Mouse (Mus musculus) adrenal gland, adult 8-10 months (tissue): ENCODE results near the gene Mpv17l. TPM values are rescaled to one million over a fixed set of nuclear protein-coding genes. Genes with fewer than 3 reads are reported as not detected.

Source experiments
- total RNA-seq, 4 experiments: library from RNA; stranded (reverse); gene quantifications; 2 replicates each; pipeline ENCODE4 v1.2.4; 2022

Gene Mpv17l
- total RNA-seq, 4 experiments from 2014 or later: 12.4 to 21.4 (median 16.7) TPM

Other genes starting within 250 kb of the Mpv17l start
- gene Parn, start 235.0 kb upstream of the Mpv17l start, total RNA-seq: 10 to 100 TPM; 42.1 to 45.1 (median 43.5) TPM
- gene Bfar, start 231.3 kb upstream of the Mpv17l start, total RNA-seq: 10 to 100 TPM; 43.5 to 62.5 (median 52.2) TPM
- gene 3110001I22Rik, start 231.2 kb upstream of the Mpv17l start, total RNA-seq: 1 to 10 TPM; 5.2 to 6.8 (median 5.7) TPM
- gene Pla2g10, start 172.2 kb upstream of the Mpv17l start, total RNA-seq: not detected
- 10 to 100 TPM; 47.4 to 55.0 (median 50.1) TPM for gene Rrn3, start 122.5 kb upstream of the Mpv17l start, total RNA-seq
- 10 to 100 TPM; 56.4 to 67.5 (median 61.9) TPM for gene Ntan1, start 84.3 kb upstream of the Mpv17l start, total RNA-seq
- gene Pdxdc1, start within 50 bp of the Mpv17l start, total RNA-seq: 100 to 1,000 TPM in 1 of 4 experiments, 10 to 100 TPM in 3; 86.7 to 107 (median 95.7) TPM
- gene 2900011O08Rik, start 83.4 kb downstream of the Mpv17l start, total RNA-seq: 1 to 10 TPM; 1.2 to 4.5 (median 2.6) TPM
- gene Ifitm7, start 83.7 kb downstream of the Mpv17l start, total RNA-seq: under 1 TPM in 2 of 4 experiments, not detected in 2; 0.75 to 0.83 TPM